Mouse (Mus musculus) lung, embryonic 14.5 days (tissue): ENCODE data around the gene Capn8. TPM values are rescaled to one million over a fixed set of nuclear protein-coding genes. Genes with fewer than 3 reads are reported as not detected.

Source experiments
- ATAC-seq: fragments of 200-750 bp; cut with Nextera tagmentation; 2 replicates; pipeline ENCODE4 v1.8.0; 2017; ENCODE audit warnings: mild to moderate bottlenecking, moderate TSS enrichment, moderate library complexity; ENCODE audit not compliant: insufficient read depth
- DNase-seq: peaks from one replicate; pipeline ENCODE4 v3.0.0-alpha.2; 2015
- H3K27ac ChIP-seq: fragments of 300-500 bp; sonication (generic); 2 replicates; pipeline ENCODE4 v1.5.1; 2014; ENCODE audit warnings: low read depth, mild to moderate bottlenecking, moderate library complexity
- H3K27me3 ChIP-seq: fragments of 300-500 bp; sonication (generic); 2 replicates; pipeline ENCODE4 v1.6.1; 2014; ENCODE audit warnings: low read length, control low read depth; ENCODE audit not compliant: insufficient read depth
- H3K36me3 ChIP-seq: fragments of 300-500 bp; sonication (generic); 2 replicates; pipeline ENCODE4 v1.6.1; 2014; ENCODE audit warnings: control low read depth; ENCODE audit not compliant: insufficient read depth
- H3K4me1 ChIP-seq: fragments of 300-500 bp; sonication (generic); 2 replicates; pipeline ENCODE4 v1.6.1; 2014; ENCODE audit warnings: antibody characterized with exemption, control low read depth; ENCODE audit not compliant: insufficient read depth
- H3K4me2 ChIP-seq: fragments of 300-500 bp; sonication (generic); 2 replicates; pipeline ENCODE4 v1.6.1; 2014; ENCODE audit warnings: mild to moderate bottlenecking
- H3K4me3 ChIP-seq: fragments of 300-500 bp; sonication (generic); 2 replicates; pipeline ENCODE4 v1.5.1; 2014; ENCODE audit warnings: low read depth, low read length
- H3K9ac ChIP-seq: fragments of 300-500 bp; sonication (generic); 2 replicates; pipeline ENCODE4 v1.6.1; 2014
- H3K9me3 ChIP-seq: fragments of 300-500 bp; sonication (generic); 2 replicates; pipeline ENCODE4 v1.6.1; 2016; ENCODE audit warnings: low read depth, low read length, control low read depth
- CTCF ChIP-seq: IDR thresholded peaks from 2 replicates; pipeline ENCODE4 v1.5.1; 2016; ENCODE audit warnings: antibody characterized with exemption, low read depth
- WGBS: fragments of 180-500 bp; shearing (Covaris S2); extraction: QIAGEN DNeasy Blood & Tissue Kit; methylation state at CpG from one replicate; pipeline ENCODE4 v1.1.7; 2014; 5-methylcytosine and 5-hydroxymethylcytosine counted together
- polyA plus RNA-seq: library from polyadenylated mRNA; unstranded; fragments of >200 nt; fragmentation: Nextera tagmentation; extraction: Ambion mirVana; gene quantifications from 2 replicates; pipeline ENCODE4 v1.2.1, GENCODE M21; 2014

Capn8 gene
- polyA plus RNA-seq, 1 experiment from 2014 or later, result not detected

DNA sequence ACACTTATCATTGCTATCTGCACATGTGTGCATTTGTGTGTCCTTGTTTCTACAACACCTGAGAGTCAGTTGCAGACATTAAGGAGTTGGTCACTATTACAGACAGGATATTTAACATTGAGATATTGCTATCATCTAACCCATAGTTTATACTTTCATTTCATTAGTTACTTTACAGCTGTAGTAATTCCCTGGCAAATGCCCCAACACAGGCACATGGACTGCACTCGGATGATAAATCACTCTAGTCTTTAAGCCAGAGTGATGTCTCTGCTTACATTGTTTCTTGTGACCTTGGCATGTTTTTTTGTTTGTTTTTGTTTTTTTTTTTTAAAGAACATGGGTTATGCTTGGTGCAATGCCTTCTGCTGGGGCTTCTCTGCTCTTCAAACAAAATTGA lies 20.9 kb upstream of the Capn8 start:
- no peaks in the 10 kb centered on the region for H3K9me3 ChIP-seq
- H3K27ac ChIP-seq, result no peak overlapping the region
- H3K4me3 ChIP-seq, result no peak overlapping the region
- H3K36me3 ChIP-seq, result no peaks in the 10 kb centered on the region
- H3K4me1 ChIP-seq, result 0 out of 2 replicates have a peak, but pooled peaks cover 1% of the 10 kb centered on the region
- no peaks in the 10 kb centered on the region for H3K27me3 ChIP-seq
- no peak overlapping the region for H3K4me2 ChIP-seq
- no peak overlapping the region for H3K9ac ChIP-seq
- no peak for TF ChIP-seq CTCF
- WGBS, result 55% methylated on average over 1 of the region's 1 CpGs
- ATAC-seq (no peak), DNase-seq (no peak)

DNA sequence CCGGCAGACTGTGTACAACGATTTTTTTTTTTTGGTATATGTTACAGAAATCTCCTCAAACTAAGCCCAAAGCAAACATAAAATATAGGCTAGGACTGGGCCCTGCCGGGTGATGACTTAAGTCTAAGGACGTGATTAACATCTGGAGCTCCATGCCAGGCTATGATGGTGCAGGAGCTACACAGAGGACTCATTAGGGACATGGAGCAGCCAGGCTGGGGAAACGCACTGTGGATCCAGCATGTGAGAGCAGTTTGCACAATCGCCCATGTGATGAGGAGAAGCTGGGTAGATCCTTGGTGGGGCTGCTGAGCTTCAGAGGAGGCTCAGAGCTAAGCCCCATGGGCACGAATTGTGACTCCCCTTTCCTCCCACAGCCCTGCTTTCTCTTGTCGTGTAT lies 14.0 kb upstream of the Capn8 start:
- no peak overlapping the region for H3K27ac ChIP-seq
- ATAC-seq (no peak), DNase-seq (no peak)
- no peaks in the 10 kb centered on the region for H3K9me3 ChIP-seq
- no peaks in the 10 kb centered on the region for H3K27me3 ChIP-seq
- no peak overlapping the region for H3K9ac ChIP-seq
- no peaks in the 10 kb centered on the region for H3K4me1 ChIP-seq
- no peak overlapping the region for H3K4me2 ChIP-seq
- no peaks in the 10 kb centered on the region for H3K36me3 ChIP-seq
- no peak overlapping the region for H3K4me3 ChIP-seq
- 63% methylated on average over 8 of the region's 8 CpGs for WGBS
- no peak for TF ChIP-seq CTCF

DNA sequence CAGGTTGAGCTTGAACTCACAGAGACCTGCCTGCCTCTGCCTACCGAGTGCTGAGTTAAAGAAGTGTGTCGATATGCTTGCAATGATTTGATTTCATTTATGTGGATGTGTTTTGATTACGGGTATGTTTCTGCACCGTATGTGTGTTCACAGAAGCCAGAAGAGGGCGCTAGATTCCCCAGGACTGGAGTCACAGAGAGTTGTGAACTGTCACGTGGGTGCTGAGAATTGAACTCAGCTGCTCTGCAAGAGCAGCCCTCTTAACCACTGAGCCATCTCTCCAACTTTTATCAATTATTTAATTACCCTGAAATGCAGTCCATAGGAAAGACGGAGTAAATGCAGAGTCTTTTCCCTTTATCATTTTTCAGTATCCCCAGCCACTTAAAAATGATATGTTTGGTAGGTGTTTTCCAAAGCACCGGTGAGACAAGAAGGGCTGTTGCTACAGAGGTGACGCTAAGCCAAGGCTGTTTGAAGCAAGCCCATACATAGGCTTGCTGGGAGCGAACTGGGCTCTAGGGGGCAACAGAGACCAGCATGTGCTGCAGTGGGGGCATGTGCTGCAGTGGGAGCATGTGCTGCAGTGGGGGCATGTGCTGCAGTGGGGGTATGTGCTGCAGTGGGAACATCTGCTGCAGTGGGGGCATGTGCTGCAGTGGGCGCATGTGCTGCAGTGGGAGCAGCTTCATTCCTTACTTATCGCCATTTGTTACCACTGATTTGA lies 11.0 kb upstream of the Capn8 start:
- 57% methylated on average over 12 of the region's 12 CpGs for WGBS
- ATAC-seq, result peak; percentile 73; the same call in 1 of the 2 replicates
- no peaks in the 10 kb centered on the region for H3K4me1 ChIP-seq
- no peak overlapping the region for H3K9ac ChIP-seq
- H3K36me3 ChIP-seq, result no peaks in the 10 kb centered on the region
- no peak overlapping the region for H3K4me3 ChIP-seq
- no peak overlapping the region for H3K4me2 ChIP-seq
- no peaks in the 10 kb centered on the region for H3K27me3 ChIP-seq
- TF ChIP-seq CTCF, result peak; percentile 88
- H3K9me3 ChIP-seq, result no peaks in the 10 kb centered on the region
- DNase-seq, result peak; percentile 80
- H3K27ac ChIP-seq, result no peak overlapping the region

DNA sequence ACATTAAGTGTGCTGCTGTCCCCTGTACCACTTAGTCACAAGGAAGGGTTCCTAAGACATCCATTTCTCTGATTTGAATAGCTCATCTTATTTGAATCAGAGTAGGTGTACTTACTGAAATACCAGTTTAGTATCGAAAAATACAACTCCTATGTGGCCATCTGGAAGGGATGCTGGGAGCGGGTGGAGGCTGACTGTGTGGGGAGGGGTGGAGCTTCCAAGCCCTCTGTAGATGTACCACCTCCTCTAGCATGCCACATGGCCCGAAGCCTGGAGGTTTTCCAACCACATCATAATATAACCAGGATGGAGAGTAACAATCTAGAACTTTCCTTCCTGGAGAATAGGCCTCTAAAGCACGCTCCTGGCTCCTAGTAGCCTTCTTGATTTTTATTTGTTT lies 6.5 kb upstream of the Capn8 start:
- H3K9ac ChIP-seq, result no peak overlapping the region
- no peaks in the 10 kb centered on the region for H3K9me3 ChIP-seq
- no peak overlapping the region for H3K27ac ChIP-seq
- no peak for TF ChIP-seq CTCF
- H3K4me2 ChIP-seq, result no peak overlapping the region
- peaks cover 6% of the 10 kb centered on the region; the same call in 1 of the 2 replicates for H3K4me1 ChIP-seq
- H3K4me3 ChIP-seq, result no peak overlapping the region
- no peak for ATAC-seq
- DNase-seq, result no peak
- no peaks in the 10 kb centered on the region for H3K36me3 ChIP-seq
- no peaks in the 10 kb centered on the region for H3K27me3 ChIP-seq
- WGBS, result 71% methylated on average over 4 of the region's 4 CpGs

DNA sequence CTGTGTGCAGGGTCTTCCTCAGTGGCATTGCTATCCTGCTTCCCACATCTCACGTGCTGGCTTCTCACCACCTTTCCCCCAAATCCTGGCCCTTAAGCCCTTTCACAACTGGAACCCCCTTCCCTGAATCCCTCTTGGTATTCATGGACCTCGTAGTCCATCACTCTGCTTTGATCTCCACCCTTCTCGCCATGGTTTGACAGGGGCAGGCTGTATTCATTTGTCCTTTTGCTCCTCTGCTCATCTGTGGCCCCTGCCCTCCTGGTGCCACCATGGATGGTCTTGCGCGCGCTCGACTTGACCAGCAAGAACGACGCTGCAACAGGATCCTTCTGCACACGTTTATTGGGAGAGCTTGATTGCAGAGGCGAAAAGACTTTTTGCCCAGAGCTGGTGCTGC lies 5.3 kb upstream of the Capn8 start:
- no peak overlapping the region for H3K4me2 ChIP-seq
- 81% methylated on average over 10 of the region's 11 CpGs for WGBS
- no peak overlapping the region for H3K27ac ChIP-seq
- no peak overlapping the region for H3K4me3 ChIP-seq
- ATAC-seq (no peak), DNase-seq (no peak)
- H3K9ac ChIP-seq, result no peak overlapping the region
- TF ChIP-seq CTCF, result no peak
- H3K4me1 ChIP-seq, result peaks cover 6% of the 10 kb centered on the region; the same call in 1 of the 2 replicates
- H3K36me3 ChIP-seq, result no peaks in the 10 kb centered on the region
- H3K27me3 ChIP-seq, result no peaks in the 10 kb centered on the region
- H3K9me3 ChIP-seq, result no peaks in the 10 kb centered on the region

DNA sequence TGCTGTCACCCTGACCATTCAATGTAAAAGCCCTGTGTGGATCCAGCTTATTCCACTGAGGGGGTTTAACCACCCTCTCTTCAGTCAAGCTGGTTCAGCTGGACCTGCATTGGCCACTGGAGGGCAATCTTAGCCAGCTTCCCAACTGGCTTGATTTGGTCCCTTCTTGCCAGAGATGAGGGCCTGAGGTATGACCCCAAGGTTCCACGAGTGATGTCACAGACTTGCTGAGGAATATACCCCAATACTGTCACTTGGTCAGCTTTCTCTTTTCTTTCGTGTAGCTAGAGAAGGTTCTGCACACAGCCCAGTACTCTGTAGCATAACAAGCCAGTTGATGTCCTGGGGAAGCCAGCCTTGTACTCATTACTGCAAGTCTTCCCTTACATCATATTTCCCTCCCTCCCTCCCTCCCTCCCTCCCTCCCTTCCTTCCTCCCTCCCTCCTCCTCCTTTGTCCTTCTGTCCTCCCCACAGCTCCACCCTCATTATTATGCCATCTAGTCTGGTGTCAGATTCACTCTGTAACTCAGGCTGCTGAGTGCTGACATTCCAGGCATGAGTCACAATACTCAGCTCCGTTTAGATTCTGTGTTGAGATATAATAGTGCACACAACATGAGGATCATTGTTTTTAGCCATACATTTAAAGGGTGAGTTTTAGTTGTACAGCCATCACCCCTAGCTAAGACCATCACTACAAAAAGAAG lies 4.3 kb upstream of the Capn8 start:
- Histone ChIP-seq H3K27ac (no peak overlapping the region), H3K9me3 (no peaks in the 10 kb centered on the region), H3K4me2 (no peak overlapping the region), H3K9ac (no peak overlapping the region), H3K4me1 (peaks cover 6% of the 10 kb centered on the region; the same call in 1 of the 2 replicates), H3K27me3 (no peaks in the 10 kb centered on the region), H3K4me3 (no peak overlapping the region), H3K36me3 (no peaks in the 10 kb centered on the region)
- WGBS, result 9% methylated on average over 3 of the region's 3 CpGs
- DNase-seq (peak; percentile 83), ATAC-seq (peak; percentile 30; the same call in 1 of the 2 replicates)
- peak; percentile 86 for TF ChIP-seq CTCF

DNA sequence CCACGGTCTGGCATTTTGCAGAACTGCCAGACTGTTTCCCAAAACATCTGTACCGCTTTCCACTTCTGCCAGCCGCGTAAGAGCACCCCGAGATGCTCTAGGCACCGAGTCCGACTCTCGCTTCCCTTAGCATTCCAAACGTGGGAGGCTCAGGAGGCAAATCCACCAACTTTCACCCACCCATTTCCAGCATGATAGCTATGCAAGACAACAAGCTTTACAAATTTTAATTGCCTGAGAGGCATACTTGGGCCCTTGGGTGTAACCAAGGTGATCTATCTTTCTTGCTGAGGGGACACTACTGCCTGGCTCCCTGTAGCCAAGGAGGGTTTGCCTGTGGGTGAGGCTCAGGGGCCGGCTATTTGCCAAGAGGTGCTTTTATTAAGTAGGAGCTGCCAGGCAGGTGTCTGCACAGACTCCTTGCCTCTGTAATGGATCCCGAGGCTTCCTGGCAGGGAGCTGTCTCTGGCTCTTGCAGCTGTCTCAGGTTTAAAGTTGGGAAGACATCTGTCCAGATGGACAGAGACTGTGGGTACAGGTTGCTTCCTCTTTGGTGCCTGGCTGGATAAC lies 2.8 kb upstream of the Capn8 start:
- H3K36me3 ChIP-seq, result no peaks in the 10 kb centered on the region
- DNase-seq (no peak), ATAC-seq (no peak)
- no peak overlapping the region for H3K9ac ChIP-seq
- 71% methylated on average over 11 of the region's 11 CpGs for WGBS
- no peak for TF ChIP-seq CTCF
- no peak overlapping the region for H3K4me3 ChIP-seq
- H3K9me3 ChIP-seq, result no peaks in the 10 kb centered on the region
- H3K27me3 ChIP-seq, result no peaks in the 10 kb centered on the region
- H3K27ac ChIP-seq, result no peak overlapping the region
- peaks cover 6% of the 10 kb centered on the region; the same call in 1 of the 2 replicates for H3K4me1 ChIP-seq
- H3K4me2 ChIP-seq, result no peak overlapping the region; the same call in 1 of the 2 replicates
